9 mouse cellular contexts compared by ENCODE assay signal in genomic region chr11:121017703-121018102, GRCm38 (mm10). TPM values are rescaled to one million over a fixed set of nuclear protein-coding genes. Genes with fewer than 3 reads are reported as not detected.
A peak's percentile ranks its signal among the peaks of the same experiment; 100 is the strongest.
DNase-seq lines count a peak whose midpoint lies in the region; TF ChIP-seq lines count a peak whose summit lies in the region.
"Had no signal": no experiment of that assay in that cellular context is flagged by ENCODE, and none has a peak within 500 bp of the region (broad histone marks: within the 10 kb centered on the region; RNA-seq: fewer than 3 reads in every experiment).

No protein-coding gene starts in this region.

- no peaks in the 10 kb centered on the region for H3K4me1 ChIP-seq in bone marrow macrophage, adult 2 months (ENCODE audit: control insufficient read depth, insufficient read depth, low read length)
- peaks cover 2% of the 10 kb centered on the region; the same call in 1 of the 2 replicates for H3K4me1 ChIP-seq in lung, adult 2 months (ENCODE audit: control insufficient read depth, insufficient read depth, low read length)
- H3K4me1 ChIP-seq in thymus, adult 2 months (replicated peaks; ENCODE audit: control insufficient read depth, insufficient read depth, low read length) = 0 out of 2 replicates have a peak, but pooled peaks cover 2% of the 10 kb centered on the region

- H3K27ac ChIP-seq in bone marrow macrophage, adult 2 months (ENCODE audit: insufficient read depth, low read depth, low read length) = no peak overlapping the region
- no peak overlapping the region for H3K27ac ChIP-seq in thymus, adult 2 months (ENCODE audit: control insufficient read depth, insufficient read depth, low read length)

- no peaks in the 10 kb centered on the region for H3K36me3 ChIP-seq in thymus, adult 2 months (ENCODE audit: control insufficient read depth, insufficient read depth, low read length)

- DNase-seq in ES-CJ7 (ENCODE audit: low read depth, low spot score) = peak; percentile 55
- peak; percentile 36 for DNase-seq in fibroblast of lung, adult 2 months (ENCODE audit: low read depth)
- DNase-seq in heart, postnatal 25 days (ENCODE audit: low spot score) = peak; percentile 8
- DNase-seq in kidney, postnatal 4 days = peak; percentile 83 to 87
- DNase-seq in lung, adult 2 months = peak; percentile 53
- peak; percentile 58 for DNase-seq in ovary, adult 18-20 months (ENCODE audit: low spot score)
- DNase-seq in thymus, adult 2 months = peak; percentile 55

- TF ChIP-seq CTCF in bone marrow macrophage, adult 2 months (IDR thresholded peaks at IDR 0.05; ENCODE audit: low read depth, low read length) = peak; percentile 50
- peak; percentile 93 for TF ChIP-seq CTCF in lung, adult 2 months (IDR thresholded peaks at IDR 0.05; ENCODE audit: insufficient read depth, low read length)
- peak; percentile 83; the same call in 1 of the 2 replicates for TF ChIP-seq CTCF in thymus, adult 2 months (IDR thresholded peaks at IDR 0.05; ENCODE audit: borderline replicate concordance, control insufficient read depth, extremely low read depth, insufficient read depth, low read length, poor library complexity)

- WGBS in lung, adult 2 months = 50% methylated on average over 3 of the region's 3 CpGs
- WGBS in thymus, adult 2 months = 55% methylated on average over 3 of the region's 3 CpGs

- H3K27me3 ChIP-seq in thymus, adult 2 months (ENCODE audit: control insufficient read depth, insufficient read depth, low read length) = no peaks in the 10 kb centered on the region

- no peak overlapping the region for H3K4me3 ChIP-seq in bone marrow macrophage, adult 2 months (ENCODE audit: insufficient read depth, low read length)
- no peak overlapping the region for H3K4me3 ChIP-seq in lung, adult 2 months (replicated peaks; ENCODE audit: extremely low read depth, low read depth, low read length)
- H3K4me3 ChIP-seq in thymus, adult 2 months (ENCODE audit: control insufficient read depth, insufficient read depth, low read length) = no peak overlapping the region

- no peak for TF ChIP-seq POLR2A in bone marrow macrophage, adult 2 months (IDR thresholded peaks at IDR 0.05; ENCODE audit: borderline replicate concordance, low read depth, low read length)
- no peak for TF ChIP-seq POLR2A in lung, adult 2 months (IDR thresholded peaks at IDR 0.05; ENCODE audit: borderline replicate concordance, extremely low read depth, low read depth, low read length)
- TF ChIP-seq POLR2A in thymus, adult 2 months (IDR thresholded peaks at IDR 0.05; ENCODE audit: control insufficient read depth, extremely low read depth, insufficient read depth, low read length, poor library complexity) = no peak

- intact Hi-C loops in heart, postnatal 25 days (cut with DNase I) = loop anchor here (5.0 kb wide), 1 partner anchor 185 kb away; the partner anchor contains the start of genes Hexdc and Ogfod3

RNA-seq across cellular contexts. Expression of gene Cd7, which starts 21.5 kb away (rescaled TPM):
- polyA plus RNA-seq in bone marrow macrophage, adult 2 months (2012; ENCODE audit: insufficient read depth, insufficient read length, missing spikeins) = not detected in 2 replicates
- under 1 TPM; 0.28 to 0.57 TPM for total RNA-seq in heart, postnatal 25 days (2021)
- polyA plus RNA-seq in lung, adult 2 months (2012; rRNA removed) = 5.8 and 6.4 TPM in 2 replicates
- 39.2 and 55.2 TPM in 2 replicates for polyA plus RNA-seq in thymus, adult 2 months (2012; rRNA removed)
- polyA plus RNA-seq: heart, embryonic 14.5 days had no signal

RNA-seq across cellular contexts. Expression of gene Csnk1d, which starts 26.6 kb away (rescaled TPM):
- 80.3 and 87.4 TPM in 2 replicates for polyA plus RNA-seq in bone marrow macrophage, adult 2 months (2012; ENCODE audit: insufficient read depth, insufficient read length, missing spikeins)
- total RNA-seq in heart, postnatal 25 days (2021) = 10 to 100 TPM; 50.7 to 56.5 TPM
- 61.2 and 75.3 TPM in 2 replicates for polyA plus RNA-seq in lung, adult 2 months (2012; rRNA removed)
- polyA plus RNA-seq in thymus, adult 2 months (2012; rRNA removed) = 98.2 and 106 TPM in 2 replicates

RNA-seq across cellular contexts. Expression of gene Sectm1b, which starts 45.7 kb away (rescaled TPM):
- polyA plus RNA-seq in bone marrow macrophage, adult 2 months (2012; ENCODE audit: insufficient read depth, insufficient read length, missing spikeins) = not detected in 2 replicates
- total RNA-seq in heart, postnatal 25 days (2021) = not detected
- 0.06 and 0.51 TPM in 2 replicates for polyA plus RNA-seq in lung, adult 2 months (2012; rRNA removed)
- 0.97 and 1.2 TPM in 2 replicates for polyA plus RNA-seq in thymus, adult 2 months (2012; rRNA removed)
- polyA plus RNA-seq: heart, embryonic 14.5 days had no signal

Comparison
In these comparisons a context has a peak if more than half of its experiments do, and no peak if none do; other contexts are left out.
1. DNase-seq: peak in every context shown above with its lines; median percentile 85 in kidney, postnatal 4 days; 58 in ovary, adult 18-20 months; 55 in ES-CJ7; 55 in thymus, adult 2 months; 53 in lung, adult 2 months; 36 in fibroblast of lung, adult 2 months; 8 in heart, postnatal 25 days.